27 mouse cellular contexts compared by ENCODE assay signal in genomic region chr6:95446151-95446550, GRCm38 (mm10).
DNase-seq lines count a peak whose midpoint lies in the region; ATAC-seq and TF ChIP-seq lines count a peak whose summit lies in the region.
"Had no signal": no experiment of that assay in that cellular context is flagged by ENCODE, and none has a peak within 500 bp of the region (broad histone marks: within the 10 kb centered on the region; RNA-seq: fewer than 3 reads in every experiment).

No protein-coding gene starts in this region.

- no peaks in the 10 kb centered on the region for H3K4me1 ChIP-seq in heart, adult 2 months (ENCODE audit: control insufficient read depth, insufficient read depth, low read length)
- H3K4me1 ChIP-seq: embryonic facial prominence, embryonic 13.5 days; embryonic facial prominence, embryonic 15.5 days; forebrain, embryonic 10.5 days; forebrain, embryonic 12.5 days had no signal

- ATAC-seq in granulocyte monocyte progenitor cell, adult 5-6 weeks (replicated peaks; ENCODE audit: poor library complexity, severe bottlenecking), result no peak
- ATAC-seq: CD4-positive, CD25-positive, alpha-beta regulatory T cell, adult 4 months; forebrain, embryonic 14.5 days; forebrain, embryonic 16.5 days; Patski had no signal

- H3K27me3 ChIP-seq in heart, adult 2 months (ENCODE audit: control insufficient read depth, insufficient read depth, low read length), result no peaks in the 10 kb centered on the region
- H3K27me3 ChIP-seq: CH12.LX; embryonic facial prominence, embryonic 13.5 days; embryonic facial prominence, embryonic 15.5 days; forebrain, embryonic 12.5 days had no signal

- no peaks in the 10 kb centered on the region for H3K79me2 ChIP-seq in heart, adult 2 months (replicated peaks; ENCODE audit: control insufficient read depth, insufficient read depth, low read length)

- peak; percentile 2 for DNase-seq in heart, adult 11 months
- DNase-seq in heart, adult 2 months, result no peak
- peak; percentile 52 for DNase-seq in ES-CJ7 (ENCODE audit: low read depth, low spot score)
- DNase-seq in ZHBTc4 (ENCODE audit: low read depth, low spot score), result peak; percentile 60
- DNase-seq: adrenal gland, adult 2 months; adrenal gland, postnatal 10 days; adrenal gland, postnatal 25 days; B cell, adult 2 months; cerebellum, adult 11 months; cerebellum, adult 18-20 months; cerebellum, adult 8-10 months; cerebellum, adult 9-11 months; cerebellum, postnatal 14 days; cerebellum, postnatal 36 days; embryo, embryonic 11 days had no signal

- H3K27ac ChIP-seq in heart, adult 2 months, result no peak overlapping the region
- H3K27ac ChIP-seq: embryonic facial prominence, embryonic 13.5 days; embryonic facial prominence, embryonic 15.5 days; forebrain, embryonic 10.5 days; forebrain, embryonic 12.5 days had no signal

- TF ChIP-seq POLR2A in heart, adult 2 months (IDR thresholded peaks at IDR 0.05; ENCODE audit: insufficient read depth, low read depth, low read length), result no peak

- no peak for TF ChIP-seq CTCF in heart, adult 2 months (IDR thresholded peaks at IDR 0.05)

- no peak overlapping the region for H3K9ac ChIP-seq in heart, adult 2 months (ENCODE audit: low read depth, low read length)
- H3K9ac ChIP-seq: embryonic facial prominence, embryonic 13.5 days; embryonic facial prominence, embryonic 15.5 days; forebrain, embryonic 12.5 days had no signal

- intact Hi-C loops in heart, adult 2 months (cut with DNase I), result no loop called here

- TF ChIP-seq EP300 in heart, adult 2 months (IDR thresholded peaks at IDR 0.05; ENCODE audit: insufficient read depth, low read depth, low read length), result no peak

- no peaks in the 10 kb centered on the region for H3K36me3 ChIP-seq in heart, adult 2 months (ENCODE audit: control insufficient read depth, insufficient read depth, low read length)
- H3K36me3 ChIP-seq: embryonic facial prominence, embryonic 13.5 days; embryonic facial prominence, embryonic 15.5 days; forebrain, embryonic 10.5 days; forebrain, embryonic 12.5 days; G1E had no signal

- no peak overlapping the region for H3K4me3 ChIP-seq in heart, adult 2 months
- H3K4me3 ChIP-seq: embryonic facial prominence, embryonic 13.5 days; embryonic facial prominence, embryonic 15.5 days; erythroblast, embryonic 14.5 days; forebrain, embryonic 10.5 days; forebrain, embryonic 12.5 days had no signal

- WGBS in heart, adult 2 months, result 90% methylated on average over 2 of the region's 2 CpGs

Comparison
In these comparisons a context has a peak if more than half of its experiments do, and no peak if none do; other contexts are left out.
1. DNase-seq: peak in heart, adult 11 months (single experiment), ES-CJ7 (single experiment) and ZHBTc4 (single experiment); none in heart, adult 2 months (0 of 2).